Mouse (Mus musculus): ENCODE results near the gene Zswim9.
"Not testable (repeated sequence)": the region's sequence is repeated elsewhere in the genome, so short reads cannot be mapped to it uniquely, and the experiment has no call there.

Gene Zswim9

GRCm38 (mm10) chr7:13278308-13278891 lies at the start of gene Zswim9:
Gene Zswim9 (minus strand): TSS chr7:13278721.
- peak; percentile 93 for DNase-seq (ENCODE audit: low spot score)

- DNase-seq (ENCODE audit: low spot score), result no peak
Observed at GRCm38 (mm10) chr7:13324316-13324715, 45.8 kb upstream of the Zswim9 start, which contains the start of gene Pla2g4c. Gene Pla2g4c (plus strand): TSS chr7:13324655.

- DNase-seq (ENCODE audit: low spot score), result no peak
Observed at GRCm38 (mm10) chr7:13321424-13321823, 42.9 kb upstream of the Zswim9 start.

- DNase-seq (ENCODE audit: low spot score), result no peak
Observed at GRCm38 (mm10) chr7:13314095-13314597, 35.6 kb upstream of the Zswim9 start.

GRCm38 (mm10) chr7:13311401-13311800 lies 32.9 kb upstream of the Zswim9 start:
- no peak for DNase-seq (ENCODE audit: low spot score)

GRCm38 (mm10) chr7:13310493-13311199 lies 32.1 kb upstream of the Zswim9 start:
- no peak for DNase-seq (ENCODE audit: low spot score)

- DNase-seq (ENCODE audit: low spot score), result no peak
Observed at GRCm38 (mm10) chr7:13309407-13309806, 30.9 kb upstream of the Zswim9 start.

- no peak for DNase-seq (ENCODE audit: low spot score)
Observed at GRCm38 (mm10) chr7:13303372-13303771, 24.9 kb upstream of the Zswim9 start.

- DNase-seq (ENCODE audit: low spot score), result no peak
Observed at GRCm38 (mm10) chr7:13302780-13303179, 24.3 kb upstream of the Zswim9 start.

GRCm38 (mm10) chr7:13301643-13302042 lies 23.1 kb upstream of the Zswim9 start:
- DNase-seq (ENCODE audit: low spot score), result no peak

- DNase-seq (ENCODE audit: low spot score), result no peak
Observed at GRCm38 (mm10) chr7:13298821-13299220, 20.3 kb upstream of the Zswim9 start.

GRCm38 (mm10) chr7:13297636-13298035 lies 19.1 kb upstream of the Zswim9 start:
- no peak for DNase-seq (ENCODE audit: low spot score)

- DNase-seq (ENCODE audit: low spot score), result no peak
Observed at GRCm38 (mm10) chr7:13295256-13295655, 16.7 kb upstream of the Zswim9 start.

- no peak for DNase-seq (ENCODE audit: low spot score)
Observed at GRCm38 (mm10) chr7:13293878-13294855, 15.6 kb upstream of the Zswim9 start.

GRCm38 (mm10) chr7:13291370-13291769 lies 12.8 kb upstream of the Zswim9 start:
- DNase-seq (ENCODE audit: low spot score), result no peak

GRCm38 (mm10) chr7:13290041-13290675 lies 11.6 kb upstream of the Zswim9 start:
- DNase-seq (ENCODE audit: low spot score), result no peak

- DNase-seq (ENCODE audit: low spot score), result peak; percentile 72
Observed at GRCm38 (mm10) chr7:13288621-13289020, 10.1 kb upstream of the Zswim9 start.

GRCm38 (mm10) chr7:13278957-13279356 lies 436 bp upstream of the Zswim9 start:
- DNase-seq (ENCODE audit: low spot score), result not testable (repeated sequence)

GRCm38 (mm10) chr7:13277833-13278232 lies 688 bp downstream of the Zswim9 start:
- no peak for DNase-seq (ENCODE audit: low spot score)

- DNase-seq (ENCODE audit: low spot score), result no peak
Observed at GRCm38 (mm10) chr7:13277081-13277480, 1.4 kb downstream of the Zswim9 start, which contains the start of gene Lig1. Gene Lig1 (plus strand): TSS chr7:13277283.

GRCm38 (mm10) chr7:13271704-13272103 lies 6.8 kb downstream of the Zswim9 start:
- DNase-seq (ENCODE audit: low spot score), result no peak

- DNase-seq (ENCODE audit: low spot score), result no peak
Observed at GRCm38 (mm10) chr7:13269394-13269793, 9.1 kb downstream of the Zswim9 start.
